Mouse (Mus musculus): ENCODE results near the gene Lcn2.

Gene Lcn2

GRCm38 (mm10) chr2:32413936-32414335 lies 25.9 kb upstream of the Lcn2 start:
- DNase-seq (ENCODE audit: low read depth), result no peak

- no peak for DNase-seq (ENCODE audit: low read depth)
Observed at GRCm38 (mm10) chr2:32412742-32413531, 24.9 kb upstream of the Lcn2 start.

DNA sequence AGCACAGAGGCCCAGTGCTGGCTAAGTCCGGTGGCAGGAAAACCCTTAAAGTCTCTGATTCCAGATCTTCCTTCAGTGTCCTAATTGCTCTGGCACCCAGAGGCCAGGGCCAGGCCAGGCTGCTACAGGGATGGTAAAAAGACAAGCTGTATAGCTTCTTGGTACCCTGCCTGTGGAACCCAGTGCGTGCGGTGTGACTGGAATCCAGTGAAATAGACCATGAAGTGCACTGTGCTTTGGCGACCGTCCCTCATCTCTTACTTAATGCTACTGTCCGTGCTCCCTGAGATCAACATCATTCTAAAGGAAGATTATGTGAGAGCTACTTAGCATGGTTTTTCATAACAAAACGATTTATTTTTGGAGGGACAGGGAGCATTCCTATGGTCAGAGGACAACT lies 23.4 kb upstream of the Lcn2 start:
- no peak for DNase-seq (ENCODE audit: low read depth)

DNA sequence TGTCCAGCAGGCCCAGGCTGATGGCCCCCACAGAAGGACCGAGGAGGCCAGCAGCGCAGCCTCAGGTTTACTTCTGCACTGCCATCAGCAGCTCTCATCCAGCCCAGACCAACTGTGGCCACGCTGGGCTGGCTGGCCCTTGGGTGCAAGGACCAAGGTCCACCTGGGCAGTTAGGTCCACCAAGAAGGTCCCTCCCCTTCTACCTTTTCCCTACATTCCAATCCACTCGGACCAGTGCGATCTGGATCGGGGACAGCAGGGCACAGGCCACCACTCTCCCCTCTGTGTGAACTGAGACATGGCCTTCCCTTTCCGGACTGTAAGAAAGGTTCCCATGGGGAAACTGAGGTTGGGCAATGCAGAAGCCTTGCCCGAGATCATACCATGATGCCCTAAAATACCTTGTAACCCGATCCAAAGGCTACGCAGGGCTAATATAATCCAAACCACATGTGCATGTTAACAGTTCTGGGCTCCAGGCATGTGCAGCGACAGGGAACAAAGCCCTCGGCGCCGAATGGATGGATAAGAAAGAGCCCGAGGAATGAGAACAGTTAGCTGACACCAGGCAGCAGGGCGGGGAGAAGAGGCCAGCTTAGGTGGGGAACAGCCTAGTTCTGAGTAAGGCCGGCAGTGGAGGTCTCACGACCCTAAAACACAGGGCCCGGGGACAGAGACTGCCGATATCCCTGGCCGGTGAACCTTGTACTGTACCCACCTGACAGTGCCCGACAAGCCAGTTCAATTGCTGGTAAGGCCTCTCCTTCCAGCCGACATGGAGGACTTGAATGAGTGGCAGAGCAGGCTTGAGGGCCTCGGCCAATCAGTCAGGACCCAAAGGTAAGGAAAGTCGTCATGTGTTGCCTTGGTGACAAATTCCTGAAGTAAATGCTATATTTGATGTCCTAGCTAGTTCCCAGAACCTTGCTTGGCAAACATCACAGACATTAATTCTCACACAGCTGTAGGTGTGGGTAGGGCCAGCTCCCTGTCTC lies 20.7 kb upstream of the Lcn2 start:
- no peak for DNase-seq (ENCODE audit: low read depth)

- DNase-seq (ENCODE audit: low read depth), result no peak
Observed at GRCm38 (mm10) chr2:32407144-32407824, 19.2 kb upstream of the Lcn2 start.

- peak; percentile 99 for DNase-seq (ENCODE audit: low read depth)
Observed at GRCm38 (mm10) chr2:32404663-32405062, 16.6 kb upstream of the Lcn2 start.

DNA sequence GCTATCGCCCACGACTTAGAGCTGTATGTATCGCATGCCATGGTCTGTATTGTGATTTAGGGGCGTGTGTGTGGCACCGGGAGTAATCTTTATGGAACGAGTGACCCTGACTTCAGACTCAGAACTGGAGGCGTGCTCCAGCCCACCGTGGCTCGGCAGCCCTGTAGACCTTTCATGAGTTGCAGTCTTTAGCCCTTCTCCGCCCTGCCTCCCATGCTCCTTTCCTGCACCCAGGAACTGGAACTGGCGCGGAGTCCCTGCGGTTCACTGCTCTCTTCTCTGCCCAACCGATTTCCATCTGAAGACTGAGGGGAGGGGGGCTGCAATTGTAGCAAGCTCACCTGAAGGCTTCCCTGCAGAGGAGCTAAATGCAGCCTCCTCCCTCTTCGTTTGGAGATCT lies 8.6 kb upstream of the Lcn2 start:
- DNase-seq (ENCODE audit: low read depth), result no peak

- peak; percentile 91 for DNase-seq (ENCODE audit: low read depth)
Observed at GRCm38 (mm10) chr2:32395946-32396621, 8.0 kb upstream of the Lcn2 start.

DNA sequence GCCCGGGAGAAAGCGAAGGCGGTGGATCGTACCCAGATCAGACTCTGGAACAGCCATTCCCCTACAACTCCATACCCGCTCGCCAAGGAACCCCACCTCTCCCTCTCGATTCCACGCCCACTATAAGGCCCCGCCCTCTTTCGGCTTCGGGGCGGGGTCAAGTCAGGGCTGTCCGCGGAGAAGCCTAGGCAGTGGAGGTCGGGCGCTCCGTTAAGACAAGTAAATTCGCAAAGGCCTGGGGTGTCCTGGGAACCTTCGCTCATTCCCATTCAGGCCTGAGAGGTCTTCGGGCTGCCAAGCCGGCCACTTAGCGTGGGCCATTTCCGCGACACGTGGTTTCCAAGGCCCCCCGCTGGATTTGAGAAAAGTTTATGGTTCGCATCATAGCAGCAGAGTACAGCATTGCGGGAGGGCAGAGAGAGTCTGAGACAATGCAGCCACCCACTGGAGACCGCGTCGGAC lies 7.5 kb upstream of the Lcn2 start, which contains the start of gene Ptges2:
TSS of gene Ptges2 (plus strand) at position 413 of the 462 bp plus-strand sequence.
- DNase-seq (ENCODE audit: low read depth), result peak; percentile 93

DNA sequence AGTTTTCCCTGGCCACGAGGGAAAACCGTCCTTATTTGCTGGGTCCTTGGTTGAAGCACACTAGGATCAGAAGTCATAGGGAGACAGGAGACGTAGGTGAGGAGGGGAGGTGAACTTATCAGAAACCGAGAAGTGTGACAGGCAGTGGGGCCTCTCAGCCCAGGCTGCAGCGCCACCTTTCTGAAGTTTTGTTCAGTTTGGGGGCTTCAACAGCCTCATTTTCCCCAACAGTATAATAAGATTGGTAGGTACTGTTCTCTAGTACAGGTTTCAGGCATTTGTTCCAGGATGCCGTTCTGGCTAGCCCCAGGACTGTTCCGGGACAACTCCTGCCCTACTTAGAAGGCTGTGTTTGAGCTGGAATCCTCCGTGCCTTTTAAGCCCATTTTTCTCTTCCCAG lies 6.9 kb upstream of the Lcn2 start:
- DNase-seq (ENCODE audit: low read depth), result no peak

DNA sequence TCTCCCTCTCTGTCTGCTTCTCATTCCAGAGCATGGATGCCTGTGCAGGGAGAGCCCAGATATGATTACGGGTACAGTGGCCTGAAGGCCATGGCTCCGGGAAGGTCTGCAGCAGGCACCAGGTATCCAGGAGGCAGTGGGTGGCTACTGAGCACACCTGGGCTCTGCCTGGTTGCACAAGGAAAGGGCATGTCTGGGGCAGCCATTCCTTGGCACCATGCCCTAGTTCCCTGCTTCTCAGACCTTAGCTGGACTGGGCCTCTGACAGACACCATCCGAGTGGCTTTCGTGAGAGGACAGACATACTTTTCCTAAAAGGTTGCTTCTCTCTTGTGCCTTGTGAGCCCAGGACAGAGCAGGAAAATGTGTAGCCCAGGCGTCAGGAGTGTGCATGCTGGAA lies 4.0 kb upstream of the Lcn2 start:
- no peak for DNase-seq (ENCODE audit: low read depth)

GRCm38 (mm10) chr2:32390871-32391270 lies 2.8 kb upstream of the Lcn2 start:
- no peak for DNase-seq (ENCODE audit: low read depth)

- no peak for DNase-seq (ENCODE audit: low read depth)
Observed at GRCm38 (mm10) chr2:32389157-32389556, 1.1 kb upstream of the Lcn2 start.

DNA sequence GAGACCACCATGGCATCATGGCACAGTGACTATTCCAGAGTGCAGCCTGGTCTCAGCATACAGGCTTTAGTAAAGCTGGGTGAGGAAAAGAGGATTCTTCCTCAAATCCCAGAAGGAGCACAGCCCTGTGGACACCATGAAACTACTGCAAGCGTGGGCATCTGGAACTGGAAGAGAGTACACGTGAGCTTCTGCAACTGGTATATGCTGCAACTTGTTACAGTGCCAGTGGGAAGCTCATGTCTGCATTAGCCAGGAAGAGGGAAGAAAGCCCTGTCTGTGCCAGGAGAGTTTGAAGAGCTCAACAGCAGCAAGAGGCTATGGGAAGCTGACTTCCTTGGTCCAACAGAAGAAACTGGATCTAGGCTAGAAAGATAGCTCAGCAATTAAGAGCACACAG lies 5.4 kb downstream of the Lcn2 start:
- DNase-seq (ENCODE audit: low read depth), result peak; percentile 28

GRCm38 (mm10) chr2:32381775-32382223 lies 6.3 kb downstream of the Lcn2 start, which contains the start of gene 1110008P14Rik:
TSS of gene 1110008P14Rik (minus strand) at chr2:32381938.
- peak; percentile 96 for DNase-seq (ENCODE audit: low read depth)

DNA sequence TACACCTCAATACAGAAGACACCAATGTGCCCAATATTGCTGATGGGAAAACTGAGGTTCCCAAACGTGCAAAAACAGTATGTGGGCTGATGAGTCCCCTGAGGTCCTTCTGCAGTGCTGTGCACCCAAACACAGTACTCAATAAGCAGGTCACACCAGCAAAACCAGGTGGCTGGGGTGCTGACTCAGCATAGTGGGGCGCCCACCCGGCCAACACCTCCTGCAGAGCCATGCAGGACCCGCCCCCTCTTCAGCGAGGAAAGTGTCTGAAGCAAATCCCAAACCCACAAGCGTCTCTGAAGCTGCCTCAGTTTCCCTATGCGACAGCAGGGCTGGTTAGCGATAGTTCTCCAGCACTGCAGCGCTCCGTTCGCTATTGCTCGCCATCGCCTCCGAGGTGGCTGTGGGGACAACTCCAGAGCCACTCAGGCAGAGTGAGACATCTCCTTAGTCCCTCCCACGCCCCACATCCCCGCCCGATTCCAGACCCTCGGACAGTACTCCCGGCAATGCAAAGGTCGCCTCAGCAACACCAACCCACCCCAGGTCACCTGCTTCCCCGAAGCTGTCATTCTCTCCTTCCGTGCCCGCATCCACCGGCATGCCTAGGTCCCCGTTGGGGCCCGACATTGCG lies 6.8 kb downstream of the Lcn2 start:
- no peak for DNase-seq (ENCODE audit: low read depth)

DNA sequence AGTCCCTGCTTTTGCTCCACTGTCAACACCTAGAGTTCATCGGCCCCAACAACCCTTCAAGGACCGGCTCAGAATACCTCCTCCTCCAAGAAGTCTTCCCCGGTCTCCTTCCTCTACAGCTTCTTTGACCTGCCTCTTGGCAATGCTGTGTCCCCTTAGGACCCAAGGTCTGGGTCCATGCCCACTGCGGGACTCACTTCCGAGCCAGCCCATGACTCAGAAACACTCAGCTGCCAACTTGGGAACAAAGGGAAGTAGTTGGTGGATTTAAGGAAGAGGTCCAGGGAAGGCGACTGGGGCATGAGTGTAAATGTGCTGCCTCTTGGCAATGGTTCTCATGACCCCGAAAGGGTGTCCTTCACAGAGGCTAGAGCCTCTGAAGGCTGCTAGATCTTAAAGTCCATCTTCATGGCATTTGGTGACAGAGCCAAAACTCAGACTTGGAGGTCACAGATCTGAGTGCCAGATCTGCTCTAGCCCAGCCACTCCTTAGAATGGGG lies 8.0 kb downstream of the Lcn2 start:
- DNase-seq (ENCODE audit: low read depth), result no peak

DNA sequence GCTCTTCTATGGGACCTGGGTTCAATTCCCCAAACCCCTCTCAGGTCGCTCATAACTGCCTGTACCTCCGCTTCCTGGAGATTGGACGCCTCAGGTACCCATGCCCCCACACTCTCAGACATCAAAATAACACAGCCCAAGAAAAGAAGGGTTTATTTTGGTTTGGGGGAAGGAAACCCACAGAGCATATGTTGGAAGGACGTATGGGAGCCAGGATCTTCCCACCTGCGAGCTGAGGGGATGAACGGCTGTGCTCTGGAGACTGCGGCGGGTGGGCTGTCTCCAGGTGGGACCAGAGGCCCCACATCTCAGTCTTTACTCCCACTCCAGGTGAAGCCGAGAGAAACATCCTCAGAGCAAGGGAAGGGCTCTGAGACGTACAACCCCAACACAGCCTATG lies 11.1 kb downstream of the Lcn2 start:
- no peak for DNase-seq (ENCODE audit: low read depth)

GRCm38 (mm10) chr2:32375317-32375940 lies 12.6 kb downstream of the Lcn2 start:
- DNase-seq (ENCODE audit: low read depth), result no peak

- DNase-seq (ENCODE audit: low read depth), result no peak
Observed at GRCm38 (mm10) chr2:32374191-32374590, 13.9 kb downstream of the Lcn2 start.

Data from naive thymus-derived CD4-positive, alpha-beta T cell, adult 2 months (primary cell).